Mouse (Mus musculus) liver, embryonic 15.5 days (tissue): ENCODE measurements around the gene Slc29a3. TPM values are rescaled to one million over a fixed set of nuclear protein-coding genes. Genes with fewer than 3 reads are reported as not detected.

Experiments used
- ATAC-seq: fragments of 200-750 bp; cut with Nextera tagmentation; 2 replicates; pipeline ENCODE4 v1.8.0; 2017; ENCODE audit warnings: moderate number of reproducible peaks, mild to moderate bottlenecking, moderate library complexity; ENCODE audit not compliant: insufficient read depth
- H3K27ac ChIP-seq: fragments of 300-500 bp; sonication (generic); replicated peaks from 2 replicates; pipeline ENCODE4 v1.5.1; 2015; ENCODE audit warnings: mild to moderate bottlenecking, inconsistent platforms
- H3K27me3 ChIP-seq: fragments of 300-500 bp; sonication (generic); 2 replicates; pipeline ENCODE4 v1.6.1; 2015; ENCODE audit warnings: mild to moderate bottlenecking, inconsistent platforms
- H3K36me3 ChIP-seq: fragments of 300-500 bp; sonication (generic); replicated peaks from 2 replicates; pipeline ENCODE4 v1.6.1; 2015; ENCODE audit warnings: moderate library complexity, mild to moderate bottlenecking, inconsistent platforms
- H3K4me1 ChIP-seq: fragments of 300-500 bp; sonication (generic); replicated peaks from 2 replicates; pipeline ENCODE4 v1.6.1; 2015; ENCODE audit warnings: inconsistent platforms
- H3K4me2 ChIP-seq: fragments of 300-500 bp; sonication (generic); 2 replicates; pipeline ENCODE4 v1.6.1; 2015; ENCODE audit warnings: moderate library complexity, mild to moderate bottlenecking, inconsistent platforms
- H3K4me3 ChIP-seq: fragments of 300-500 bp; sonication (generic); replicated peaks from 2 replicates; pipeline ENCODE4 v1.5.1; 2015; ENCODE audit warnings: mild to moderate bottlenecking, inconsistent platforms
- H3K9ac ChIP-seq: fragments of 300-500 bp; sonication (generic); 2 replicates; pipeline ENCODE4 v1.6.1; 2015; ENCODE audit warnings: moderate library complexity, mild to moderate bottlenecking, inconsistent platforms
- H3K9me3 ChIP-seq: fragments of 300-500 bp; sonication (generic); replicated peaks from 2 replicates; pipeline ENCODE4 v1.6.1; 2016; ENCODE audit warnings: inconsistent platforms
- WGBS: fragments of 180-500 bp; shearing (Covaris S2); methylation state at CpG from one replicate; pipeline ENCODE4 v1.1.7; 2015; ENCODE audit warnings: mixed read lengths; ENCODE audit not compliant: insufficient replicate concordance; 5-methylcytosine and 5-hydroxymethylcytosine counted together
- polyA plus RNA-seq: library from polyadenylated mRNA; unstranded; fragments of >200 nt; fragmentation: Nextera tagmentation; extraction: Ambion mirVana; gene quantifications from 2 replicates; pipeline ENCODE4 v1.2.1, GENCODE M21; 2015

The Slc29a3 gene
- polyA plus RNA-seq, 1 experiment from 2014 or later, result 3.7 TPM

DNA sequence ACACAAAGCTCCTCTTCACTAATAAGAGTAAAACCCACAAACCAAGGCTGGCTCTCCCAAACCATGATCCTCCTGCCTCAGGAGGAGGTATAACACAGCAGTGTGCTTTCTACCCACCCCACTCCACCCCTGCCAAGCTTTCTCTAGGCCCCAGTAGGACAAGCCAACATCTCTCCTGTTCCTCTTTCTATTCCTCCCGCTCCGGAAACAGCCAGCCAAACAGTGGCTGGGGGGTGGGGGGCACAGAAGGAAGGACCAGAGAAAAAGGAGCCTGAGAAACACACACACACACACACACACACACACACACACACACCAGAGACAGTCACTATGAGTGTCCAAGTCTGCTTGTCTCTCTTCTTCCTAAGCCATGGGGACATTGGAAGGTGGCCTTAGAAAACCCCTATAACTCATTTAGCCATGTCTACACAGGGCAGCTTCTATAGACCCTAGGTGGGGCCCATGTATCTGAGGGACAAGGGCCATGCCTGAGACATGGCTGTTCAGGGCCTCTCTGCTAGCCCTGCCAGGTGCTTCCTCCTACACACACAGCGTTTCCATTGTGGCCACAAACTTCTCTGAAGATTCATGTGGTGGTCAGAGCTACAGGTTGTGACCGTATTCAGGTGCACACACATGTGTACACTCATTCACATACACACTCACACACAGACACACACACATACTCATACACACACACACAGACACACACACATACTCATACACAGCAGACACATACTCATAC, 12.8 kb downstream of the Slc29a3 start:
- no peak; the same call in 1 of the 2 replicates for ATAC-seq
- Histone ChIP-seq H3K27ac (0 out of 2 replicates have a peak overlapping the region, but pooled peaks have one; percentile 24), H3K9me3 (no peaks in the 10 kb centered on the region), H3K36me3 (no peaks in the 10 kb centered on the region), H3K27me3 (no peaks in the 10 kb centered on the region), H3K4me1 (peaks cover 6% of the 10 kb centered on the region; the same call in 1 of the 2 replicates), H3K4me2 (no peak overlapping the region), H3K4me3 (no peak overlapping the region), H3K9ac (no peak overlapping the region)
- 36% methylated on average over 4 of the region's 4 CpGs for WGBS

GRCm38 (mm10) chr10:60737886-60738640, 14.5 kb downstream of the Slc29a3 start:
- H3K36me3 ChIP-seq, result no peaks in the 10 kb centered on the region
- ATAC-seq, result no peak
- no peak overlapping the region for H3K4me3 ChIP-seq
- H3K9ac ChIP-seq, result no peak overlapping the region
- H3K27ac ChIP-seq, result no peak overlapping the region
- H3K9me3 ChIP-seq, result no peaks in the 10 kb centered on the region
- 36% methylated on average over 8 of the region's 9 CpGs for WGBS
- H3K4me1 ChIP-seq, result peaks cover 9% of the 10 kb centered on the region; the same call in 1 of the 2 replicates
- no peak overlapping the region for H3K4me2 ChIP-seq
- H3K27me3 ChIP-seq, result no peaks in the 10 kb centered on the region

DNA sequence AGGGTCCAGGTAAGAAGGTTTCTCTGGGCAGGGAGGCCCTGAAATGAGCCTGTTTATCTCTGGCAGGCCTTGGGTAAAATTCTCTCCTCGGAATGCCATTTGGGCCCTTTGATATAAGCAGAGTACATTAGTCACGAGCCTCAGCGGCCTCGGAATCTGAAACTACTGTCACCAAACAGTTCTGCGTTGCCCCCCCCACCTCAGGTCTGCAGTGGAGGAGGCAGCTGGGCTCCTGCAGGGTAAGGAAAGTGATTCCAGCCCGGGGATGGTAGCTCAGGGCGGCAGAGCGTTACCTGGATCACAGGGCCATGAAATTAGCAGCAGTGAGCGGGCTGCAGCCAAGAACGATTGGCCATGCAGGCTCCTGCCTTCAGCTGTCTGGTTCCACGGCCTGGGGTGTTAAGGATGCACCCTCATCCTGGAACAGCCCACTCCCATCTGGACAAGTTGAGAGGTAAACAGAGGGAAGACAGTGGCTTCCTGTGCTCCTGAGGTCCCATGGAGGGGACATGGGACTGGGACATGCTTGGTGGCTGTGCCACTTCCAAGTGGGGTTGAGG, 15.3 kb downstream of the Slc29a3 start:
- no peak for ATAC-seq
- Histone ChIP-seq H3K27ac (no peak overlapping the region), H3K9me3 (no peaks in the 10 kb centered on the region), H3K4me1 (peaks cover 9% of the 10 kb centered on the region; the same call in 1 of the 2 replicates), H3K27me3 (no peaks in the 10 kb centered on the region), H3K4me2 (no peak overlapping the region), H3K4me3 (no peak overlapping the region), H3K36me3 (no peaks in the 10 kb centered on the region), H3K9ac (no peak overlapping the region)
- 78% methylated on average over 11 of the region's 11 CpGs for WGBS

- no peak overlapping the region for H3K4me2 ChIP-seq
- H3K27me3 ChIP-seq, result no peaks in the 10 kb centered on the region
- WGBS, result 55% methylated on average over 1 of the region's 1 CpGs
- no peaks in the 10 kb centered on the region for H3K9me3 ChIP-seq
- no peak overlapping the region for H3K27ac ChIP-seq
- no peaks in the 10 kb centered on the region for H3K36me3 ChIP-seq
- no peak overlapping the region for H3K4me3 ChIP-seq
- H3K4me1 ChIP-seq, result peaks cover 9% of the 10 kb centered on the region; the same call in 1 of the 2 replicates
- no peak overlapping the region for H3K9ac ChIP-seq
- no peak for ATAC-seq
Measured at GRCm38 (mm10) chr10:60735737-60736136, 16.9 kb downstream of the Slc29a3 start.

DNA sequence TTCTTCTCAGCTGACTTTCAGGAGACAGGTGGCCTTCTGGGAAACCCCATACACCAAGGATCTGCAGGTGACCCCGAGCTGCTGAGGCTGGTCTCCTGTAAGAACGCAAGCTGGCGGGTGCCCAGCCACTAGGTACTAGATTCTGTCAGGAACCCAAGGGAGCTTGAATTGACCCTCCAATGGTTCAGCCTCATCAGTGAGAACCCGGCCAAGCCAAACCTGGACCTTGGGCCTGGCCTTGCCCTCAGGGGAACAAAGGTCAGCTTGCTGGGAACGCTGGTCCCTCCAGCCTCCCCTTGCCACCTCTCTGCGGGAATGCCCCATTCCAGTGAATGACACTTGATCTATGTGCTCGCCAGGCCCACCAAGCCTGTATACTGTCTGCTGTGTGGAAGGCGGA, 19.1 kb downstream of the Slc29a3 start:
- ATAC-seq, result no peak
- H3K4me2 ChIP-seq, result no peak overlapping the region
- peaks cover 3% of the 10 kb centered on the region; the same call in 1 of the 2 replicates for H3K4me1 ChIP-seq
- no peak overlapping the region for H3K4me3 ChIP-seq
- no peaks in the 10 kb centered on the region for H3K9me3 ChIP-seq
- H3K36me3 ChIP-seq, result no peaks in the 10 kb centered on the region
- no peaks in the 10 kb centered on the region for H3K27me3 ChIP-seq
- no peak overlapping the region for H3K27ac ChIP-seq
- WGBS, result 60% methylated on average over 8 of the region's 8 CpGs
- H3K9ac ChIP-seq, result no peak overlapping the region

GRCm38 (mm10) chr10:60732397-60732861, 20.2 kb downstream of the Slc29a3 start:
- H3K4me2 ChIP-seq, result no peak overlapping the region
- H3K27me3 ChIP-seq, result no peaks in the 10 kb centered on the region
- no peak overlapping the region for H3K9ac ChIP-seq
- H3K4me3 ChIP-seq, result no peak overlapping the region
- 44% methylated on average over 2 of the region's 2 CpGs for WGBS
- no peaks in the 10 kb centered on the region for H3K36me3 ChIP-seq
- 0 out of 2 replicates have a peak, but pooled peaks cover 3% of the 10 kb centered on the region for H3K4me1 ChIP-seq
- no peak for ATAC-seq
- H3K9me3 ChIP-seq, result no peaks in the 10 kb centered on the region
- H3K27ac ChIP-seq, result no peak overlapping the region

GRCm38 (mm10) chr10:60731742-60732141, 20.9 kb downstream of the Slc29a3 start:
- Histone ChIP-seq H3K9ac (no peak overlapping the region), H3K4me2 (no peak overlapping the region), H3K36me3 (no peaks in the 10 kb centered on the region), H3K4me3 (no peak overlapping the region), H3K4me1 (0 out of 2 replicates have a peak, but pooled peaks cover 3% of the 10 kb centered on the region), H3K27me3 (no peaks in the 10 kb centered on the region), H3K27ac (no peak overlapping the region), H3K9me3 (no peaks in the 10 kb centered on the region)
- ATAC-seq, result no peak
- 48% methylated on average over 5 of the region's 5 CpGs for WGBS

- H3K4me1 ChIP-seq, result no peaks in the 10 kb centered on the region
- no peak overlapping the region for H3K4me3 ChIP-seq
- no peaks in the 10 kb centered on the region for H3K36me3 ChIP-seq
- WGBS, result 45% methylated on average over 5 of the region's 5 CpGs
- H3K27ac ChIP-seq, result no peak overlapping the region
- no peaks in the 10 kb centered on the region for H3K9me3 ChIP-seq
- ATAC-seq, result no peak
- no peak overlapping the region for H3K9ac ChIP-seq
- no peaks in the 10 kb centered on the region for H3K27me3 ChIP-seq
- H3K4me2 ChIP-seq, result no peak overlapping the region
Measured at GRCm38 (mm10) chr10:60727301-60727700, 25.3 kb downstream of the Slc29a3 start.

DNA sequence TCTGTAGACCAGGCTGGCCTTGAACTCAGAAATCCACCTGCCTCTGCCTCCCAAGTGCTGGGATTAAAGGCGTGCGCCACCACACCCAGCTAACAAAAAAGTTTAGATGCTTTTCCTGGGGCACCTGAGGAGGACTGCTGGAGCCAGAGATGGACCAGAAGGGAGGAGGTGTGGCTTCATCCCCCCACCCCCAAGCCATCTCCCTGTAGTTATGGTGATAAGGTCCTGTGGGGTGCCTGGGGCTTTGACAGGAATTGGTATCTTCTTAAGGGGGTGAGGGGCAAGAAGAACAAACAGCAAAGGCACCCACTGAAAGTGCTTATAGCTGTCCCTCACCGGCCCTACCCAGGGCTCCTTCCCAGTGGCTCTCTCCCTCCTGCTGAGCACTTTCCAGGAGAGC, 25.7 kb downstream of the Slc29a3 start:
- H3K36me3 ChIP-seq, result no peaks in the 10 kb centered on the region
- no peak for ATAC-seq
- no peaks in the 10 kb centered on the region for H3K9me3 ChIP-seq
- H3K4me1 ChIP-seq, result no peaks in the 10 kb centered on the region
- H3K27ac ChIP-seq, result no peak overlapping the region
- no peak overlapping the region for H3K9ac ChIP-seq
- no peaks in the 10 kb centered on the region for H3K27me3 ChIP-seq
- no peak overlapping the region for H3K4me3 ChIP-seq
- 72% methylated on average over 3 of the region's 3 CpGs for WGBS
- no peak overlapping the region for H3K4me2 ChIP-seq

- WGBS, result 58% methylated on average over 6 of the region's 6 CpGs
- Histone ChIP-seq H3K27me3 (no peaks in the 10 kb centered on the region), H3K27ac (no peak overlapping the region), H3K4me3 (no peak overlapping the region), H3K9me3 (no peaks in the 10 kb centered on the region), H3K4me1 (no peaks in the 10 kb centered on the region), H3K9ac (no peak overlapping the region), H3K36me3 (no peaks in the 10 kb centered on the region), H3K4me2 (no peak overlapping the region)
- ATAC-seq, result no peak
Measured at GRCm38 (mm10) chr10:60724496-60724895, 28.1 kb downstream of the Slc29a3 start.

GRCm38 (mm10) chr10:60723345-60723744, 29.2 kb downstream of the Slc29a3 start:
- 26% methylated on average over 1 of the region's 1 CpGs for WGBS
- no peak for ATAC-seq
- H3K4me2 ChIP-seq, result no peak overlapping the region
- no peak overlapping the region for H3K4me3 ChIP-seq
- no peak overlapping the region for H3K9ac ChIP-seq
- no peaks in the 10 kb centered on the region for H3K36me3 ChIP-seq
- H3K27me3 ChIP-seq, result no peaks in the 10 kb centered on the region
- H3K9me3 ChIP-seq, result no peaks in the 10 kb centered on the region
- no peak overlapping the region for H3K27ac ChIP-seq
- H3K4me1 ChIP-seq, result no peaks in the 10 kb centered on the region
